Mouse (Mus musculus): ENCODE data around the gene Tspo.
A peak's percentile ranks its signal among the peaks of the same experiment; 100 is the strongest.

The Tspo gene

GRCm38 (mm10) chr15:83546029-83546428 is 17.4 kb upstream of the Tspo start:
- peak; percentile 11 for DNase-seq (ENCODE audit: low spot score)

GRCm38 (mm10) chr15:83547144-83547543 is 16.2 kb upstream of the Tspo start:
- DNase-seq (ENCODE audit: low spot score), result no peak

GRCm38 (mm10) chr15:83550137-83550536 is 13.3 kb upstream of the Tspo start:
- no peak for DNase-seq (ENCODE audit: low spot score)

GRCm38 (mm10) chr15:83553831-83554230 is 9.6 kb upstream of the Tspo start:
- DNase-seq (ENCODE audit: low spot score), result no peak

GRCm38 (mm10) chr15:83555161-83555974 is 8.0 kb upstream of the Tspo start:
- peak; percentile 86 for DNase-seq (ENCODE audit: low spot score)

- DNase-seq (ENCODE audit: low spot score), result no peak
Observed at GRCm38 (mm10) chr15:83560941-83561477, 2.4 kb upstream of the Tspo start.

GRCm38 (mm10) chr15:83562626-83563270 is 644 bp upstream of the Tspo start:
- DNase-seq (ENCODE audit: low spot score), result peak; percentile 83

- DNase-seq (ENCODE audit: low spot score), result peak; percentile 32
Observed at GRCm38 (mm10) chr15:83563857-83564651, 662 bp downstream of the Tspo start.

- DNase-seq (ENCODE audit: low spot score), result no peak
Observed at GRCm38 (mm10) chr15:83565434-83565833, 2.0 kb downstream of the Tspo start.

DNA sequence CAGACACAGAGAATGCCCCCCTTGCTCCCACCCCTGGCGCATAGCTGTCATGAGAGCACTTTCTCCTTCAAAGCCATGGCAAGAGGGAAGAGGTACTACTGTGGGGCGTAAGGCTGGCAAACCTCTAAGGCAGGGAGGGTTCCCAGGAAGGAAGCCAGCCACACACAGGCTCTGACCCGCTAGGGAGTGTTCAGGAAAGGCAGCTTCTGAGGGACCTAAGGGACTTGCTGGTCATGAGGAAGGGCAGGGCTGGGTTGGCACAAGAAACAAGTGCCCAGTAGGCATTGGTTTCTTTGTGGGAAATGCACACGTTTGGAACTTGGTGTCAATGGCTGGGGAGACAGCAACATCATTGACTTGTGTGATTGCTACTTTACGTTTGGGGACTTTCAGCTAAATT is 2.6 kb downstream of the Tspo start:
- DNase-seq (ENCODE audit: low spot score), result no peak

- no peak for DNase-seq (ENCODE audit: low spot score)
Observed at GRCm38 (mm10) chr15:83567728-83568127, 4.3 kb downstream of the Tspo start.

- no peak for DNase-seq (ENCODE audit: low spot score)
Observed at GRCm38 (mm10) chr15:83568544-83568943, 5.2 kb downstream of the Tspo start.

- DNase-seq (ENCODE audit: low spot score), result peak; percentile 37
Observed at GRCm38 (mm10) chr15:83569682-83570081, 6.3 kb downstream of the Tspo start.

DNA sequence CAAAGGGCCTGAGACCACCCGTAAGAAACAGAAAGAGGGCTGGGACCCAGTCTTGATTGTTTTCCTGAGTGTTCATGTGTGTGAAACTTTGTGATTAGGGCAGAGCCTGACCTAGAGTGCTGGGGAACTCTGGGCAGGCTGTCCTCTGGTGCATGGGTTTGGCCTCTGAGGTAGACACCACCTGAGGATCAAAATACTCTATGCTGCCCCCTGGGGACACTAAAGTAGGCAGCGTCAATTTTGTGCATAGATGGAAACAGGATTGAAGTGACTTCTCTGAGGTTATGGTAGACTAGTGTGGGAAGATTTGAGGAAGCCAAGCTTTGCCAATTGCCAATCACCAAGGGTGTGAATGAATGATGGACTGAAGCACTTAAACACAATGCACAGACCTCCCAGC is 7.2 kb downstream of the Tspo start:
- no peak for DNase-seq (ENCODE audit: low spot score)

GRCm38 (mm10) chr15:83571636-83572035 is 8.2 kb downstream of the Tspo start:
- DNase-seq (ENCODE audit: low spot score), result no peak

DNA sequence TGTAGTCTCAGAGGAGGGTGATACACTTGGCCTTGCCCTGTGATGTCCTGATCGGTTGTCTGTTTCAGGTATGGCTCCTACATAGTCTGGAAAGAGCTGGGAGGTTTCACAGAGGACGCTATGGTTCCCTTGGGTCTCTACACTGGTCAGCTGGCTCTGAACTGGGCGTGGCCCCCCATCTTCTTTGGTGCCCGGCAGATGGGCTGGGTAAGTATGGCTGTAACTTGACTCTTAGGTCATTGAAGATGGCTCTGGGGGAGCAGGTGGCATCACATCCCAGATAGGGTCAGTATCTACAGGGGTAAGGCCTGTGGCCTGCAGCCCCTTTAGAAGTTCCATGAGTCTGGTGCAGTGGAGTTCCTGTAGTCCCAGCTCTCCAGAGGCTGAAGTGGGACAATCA is 8.7 kb downstream of the Tspo start:
- no peak for DNase-seq (ENCODE audit: low spot score)

- DNase-seq (ENCODE audit: low spot score), result no peak
Observed at GRCm38 (mm10) chr15:83573606-83574005, 10.2 kb downstream of the Tspo start.

GRCm38 (mm10) chr15:83574731-83575351 is 11.4 kb downstream of the Tspo start:
- no peak for DNase-seq (ENCODE audit: low spot score)

GRCm38 (mm10) chr15:83575543-83575942 is 12.2 kb downstream of the Tspo start:
- no peak for DNase-seq (ENCODE audit: low spot score)

DNA sequence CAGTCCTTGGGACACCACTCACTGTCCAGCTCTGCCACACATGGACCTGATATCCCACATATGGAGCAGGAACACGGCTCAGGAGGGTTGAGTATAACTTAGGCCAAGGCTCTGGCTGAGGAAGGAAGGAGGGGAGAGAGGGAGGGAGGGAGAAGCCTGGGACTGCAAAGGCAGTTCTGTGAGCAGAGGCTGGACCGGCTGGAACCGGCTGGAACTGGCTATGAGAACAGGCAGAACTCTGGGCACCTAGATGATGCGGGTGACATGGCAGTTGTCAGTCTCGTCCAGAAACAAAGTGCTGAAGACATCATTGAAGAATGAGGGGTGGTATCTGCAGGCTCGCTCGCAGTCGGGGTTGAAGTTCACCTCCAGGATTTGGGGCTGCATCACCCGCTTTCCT is 13.3 kb downstream of the Tspo start:
- no peak for DNase-seq (ENCODE audit: low spot score)

DNA sequence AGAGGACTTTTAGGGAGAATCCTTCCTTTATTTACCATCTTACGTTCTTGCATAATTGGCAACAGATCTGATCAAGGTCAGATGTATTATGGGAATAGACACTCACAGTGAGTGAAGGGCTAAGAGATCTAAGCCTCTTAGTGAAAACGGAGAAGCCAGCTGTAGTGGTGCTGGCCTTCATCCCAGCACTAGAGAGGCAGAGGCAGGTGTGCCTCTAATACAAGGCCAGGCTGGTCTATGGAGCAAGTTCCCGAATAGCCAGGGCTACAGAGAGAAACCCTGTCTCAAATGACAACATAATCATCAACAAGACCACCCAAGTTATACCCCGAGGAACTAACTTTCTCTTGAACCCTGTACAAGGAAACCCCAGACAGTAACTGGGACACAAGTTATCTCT is 19.5 kb downstream of the Tspo start:
- DNase-seq (ENCODE audit: low spot score), result no peak

All from T-cell, adult 2 months (primary cell).